Mouse (Mus musculus): ENCODE measurements around the gene Tprn. TPM values are rescaled to one million over a fixed set of nuclear protein-coding genes. Genes with fewer than 3 reads are reported as not detected.
"Not testable (repeated sequence)": the region's sequence is repeated elsewhere in the genome, so short reads cannot be mapped to it uniquely, and the experiment has no call there.

Tprn gene
- total RNA-seq, 2 experiments from 2014 or later: 7.6 to 7.9 TPM

DNA sequence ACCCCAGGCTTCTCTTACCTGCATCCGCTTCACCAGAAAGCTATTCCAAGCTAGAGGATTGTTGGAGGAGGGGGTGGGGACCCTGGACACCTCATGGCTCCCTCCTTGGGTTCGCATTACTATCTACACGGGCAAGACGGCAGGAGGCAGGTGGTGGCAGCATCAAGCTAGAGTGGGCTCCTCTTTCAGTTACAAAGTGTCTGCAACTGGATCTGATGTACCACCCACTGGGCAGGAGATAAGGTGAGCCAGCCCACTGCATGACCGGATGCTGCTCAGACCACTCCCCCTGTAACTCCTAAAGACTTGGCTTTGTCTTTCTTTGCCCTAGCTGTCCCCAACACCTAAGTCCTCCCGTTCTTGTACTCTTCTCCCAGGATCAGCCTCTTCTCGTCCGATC is 25.8 kb upstream of the Tprn start, which contains the start of gene Rnf224:
Rnf224 (minus strand) TSS at position 174 of the 400 bp plus-strand sequence.
- no peak for ATAC-seq (replicated peaks; ENCODE audit: poor library complexity)

DNA sequence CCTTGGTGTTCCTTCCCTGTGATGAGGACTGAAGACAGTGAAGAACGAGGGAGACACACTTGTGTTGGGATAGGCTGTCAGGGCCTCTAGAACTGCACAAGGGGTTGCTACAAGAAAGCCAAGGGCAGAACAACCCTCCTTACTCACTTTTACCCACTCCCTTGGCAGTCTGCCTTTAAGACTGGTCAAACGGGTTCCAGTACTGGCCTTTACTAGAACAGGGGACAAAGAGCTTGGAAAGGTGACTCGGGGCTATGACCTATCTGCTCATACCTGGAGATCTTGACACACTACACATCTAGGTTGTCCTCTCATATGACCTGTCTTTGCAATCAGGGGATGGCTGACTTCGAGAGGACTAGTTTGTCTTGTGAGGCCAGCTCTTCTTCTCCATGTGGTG is 24.9 kb upstream of the Tprn start:
- ATAC-seq (replicated peaks; ENCODE audit: poor library complexity): no peak

DNA sequence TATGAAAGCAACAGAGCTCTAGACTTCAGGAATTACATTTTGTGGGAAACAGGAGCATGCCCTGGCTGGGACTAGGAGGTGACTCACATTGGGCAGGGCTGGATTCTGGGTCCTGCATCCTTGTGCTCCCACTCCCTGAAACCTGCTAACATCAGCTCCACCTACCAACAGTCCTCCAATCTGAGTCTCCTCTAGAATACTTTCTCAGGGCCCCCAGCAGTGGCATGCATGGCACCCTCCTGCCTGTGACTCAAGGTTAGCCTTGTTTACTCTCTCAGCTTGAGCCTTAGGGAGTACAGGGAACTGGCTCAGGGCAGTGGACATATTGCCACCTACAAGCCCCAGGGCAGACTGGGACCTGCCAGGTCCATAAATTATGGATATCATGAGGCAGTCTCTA is 24.3 kb upstream of the Tprn start:
- no peak for ATAC-seq (replicated peaks; ENCODE audit: poor library complexity)

DNA sequence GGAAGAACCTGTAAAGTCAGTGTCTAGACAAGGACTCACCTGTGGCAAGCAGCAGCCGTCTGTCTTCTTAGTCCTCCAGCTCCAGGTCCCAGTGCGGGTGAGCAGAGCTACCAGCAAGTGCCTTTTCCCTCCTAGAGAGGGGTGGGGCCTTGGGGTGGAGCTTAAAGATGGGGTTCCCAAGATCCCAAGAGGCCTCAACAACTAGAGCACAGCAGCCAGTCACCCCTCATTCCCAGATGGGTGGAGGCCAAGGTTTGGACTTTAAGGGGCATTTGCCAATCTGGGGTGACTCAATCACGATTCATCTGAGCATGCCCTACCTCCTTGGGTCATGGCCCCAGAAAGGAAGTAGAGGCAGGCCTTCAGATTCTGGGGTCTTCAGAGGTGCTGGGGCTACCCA is 22.7 kb upstream of the Tprn start:
- ATAC-seq (replicated peaks; ENCODE audit: poor library complexity): no peak

DNA sequence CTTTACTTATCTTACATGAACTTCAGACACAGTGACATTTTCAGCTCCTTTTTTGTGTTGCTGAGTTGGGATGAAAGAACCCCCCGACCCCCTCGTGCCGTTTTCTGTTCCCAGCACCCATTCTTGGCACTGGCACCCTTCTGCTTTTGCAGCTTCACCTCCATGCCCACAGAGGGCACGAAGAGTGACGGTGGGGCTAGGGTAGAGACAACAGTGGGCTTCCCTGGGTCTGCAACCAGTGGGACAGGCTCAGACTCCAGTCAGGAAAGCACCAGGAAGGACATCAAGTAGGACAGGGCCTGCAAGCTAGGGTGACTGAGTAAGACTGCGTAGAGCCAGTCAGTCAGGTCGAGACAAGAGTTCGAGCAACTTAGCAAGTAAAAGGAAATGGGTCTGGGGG is 22.1 kb upstream of the Tprn start:
- no peak for ATAC-seq (replicated peaks; ENCODE audit: poor library complexity)

DNA sequence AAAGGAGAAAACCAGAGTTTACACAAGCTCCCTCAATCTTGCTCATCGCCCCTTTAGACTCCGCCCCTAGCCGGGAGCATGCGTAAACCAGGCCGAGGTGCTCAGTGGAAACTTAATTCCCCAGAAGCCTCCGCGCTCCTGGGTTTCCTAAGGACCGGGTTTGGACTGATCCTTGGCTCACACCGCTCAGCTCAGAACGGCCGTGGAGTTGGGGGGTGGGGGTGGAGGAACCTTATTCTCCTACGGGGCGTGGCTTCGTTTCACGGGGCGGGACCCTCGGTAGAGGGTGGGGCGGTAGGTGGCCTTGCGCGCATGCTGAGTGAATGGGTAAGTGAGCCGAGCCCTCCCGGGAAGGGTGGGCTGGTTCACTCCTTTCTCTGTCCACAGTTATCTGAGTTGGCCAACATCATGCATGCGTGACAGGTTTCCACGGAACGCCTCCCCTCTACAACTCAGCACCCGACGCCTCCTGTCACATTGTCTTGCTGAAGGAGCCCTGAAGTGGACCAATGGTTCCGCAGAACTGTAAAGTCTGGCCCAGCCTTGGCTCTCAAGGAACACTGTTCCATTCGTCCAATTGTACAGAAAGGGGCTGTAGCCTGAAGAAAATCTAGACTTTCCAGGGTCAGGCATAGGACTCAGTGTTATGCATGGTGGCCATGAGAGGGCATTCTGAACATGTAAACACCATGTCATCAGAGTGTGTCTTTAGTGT is 21.5 kb upstream of the Tprn start:
- ATAC-seq (replicated peaks; ENCODE audit: poor library complexity): peak; percentile 84

DNA sequence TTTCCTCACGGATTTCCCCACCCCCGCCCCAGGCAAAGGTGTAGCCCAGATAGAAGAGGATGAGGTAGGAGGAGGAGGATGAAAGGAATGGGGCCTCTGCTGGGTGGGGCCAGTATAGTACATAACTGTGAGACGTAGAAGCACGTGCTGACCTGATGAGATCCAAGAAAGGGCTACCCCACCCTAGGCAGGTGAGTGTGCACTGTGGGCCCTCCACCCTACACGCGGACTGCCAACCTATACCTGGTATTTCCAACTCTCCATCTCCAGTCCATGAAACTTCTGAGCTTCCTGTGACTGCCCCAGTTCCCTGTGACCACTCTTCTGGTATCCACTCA is 21.0 kb upstream of the Tprn start:
- no peak for ATAC-seq (replicated peaks; ENCODE audit: poor library complexity)

DNA sequence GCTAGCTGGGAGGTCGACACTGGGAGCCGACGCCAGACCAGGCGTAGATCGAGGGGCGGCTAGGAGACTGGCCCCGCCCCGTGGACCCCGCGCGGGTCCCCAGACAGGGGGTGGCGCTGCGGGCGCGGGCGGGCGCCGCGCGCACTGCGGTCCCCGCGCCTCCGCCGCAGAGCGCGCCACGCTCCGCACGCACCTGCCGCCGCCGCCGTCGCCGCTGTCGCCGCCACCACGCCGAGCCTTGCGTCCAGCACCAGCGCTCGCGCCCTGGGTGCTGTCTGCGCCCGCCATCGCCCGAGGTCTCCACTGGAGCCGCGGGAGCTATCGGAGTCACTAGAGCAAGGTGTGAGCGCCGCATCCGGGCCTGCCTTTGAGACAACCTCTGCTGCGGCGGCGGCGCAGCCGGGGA is 20.3 kb upstream of the Tprn start, which contains the start of the genes Rnf208 and Cysrt1:
Rnf208 (plus strand) TSS at position 155 of the 406 bp plus-strand sequence.
Cysrt1 (minus strand) TSS at position 352 of the 406 bp plus-strand sequence.
- ATAC-seq (replicated peaks; ENCODE audit: poor library complexity): no peak

DNA sequence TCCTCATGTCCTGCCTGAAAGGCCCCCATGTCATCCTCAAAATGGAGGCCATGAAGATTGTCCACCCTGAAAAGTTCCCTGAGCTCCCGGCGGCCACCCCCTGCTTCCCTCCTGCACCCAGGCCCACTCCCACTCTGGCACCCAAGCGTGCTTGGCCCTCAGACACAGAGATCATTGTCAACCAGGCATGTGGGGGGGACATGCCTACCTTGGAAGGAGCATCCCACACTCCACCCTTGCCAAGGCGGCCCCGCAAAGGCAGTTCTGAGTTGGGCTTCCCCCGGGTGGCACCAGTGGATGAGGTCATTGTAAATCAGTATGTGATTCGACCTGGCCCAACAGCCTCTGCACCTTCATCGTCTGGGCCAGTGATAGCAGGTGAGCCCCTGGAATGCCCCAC is 19.1 kb upstream of the Tprn start:
- ATAC-seq (replicated peaks; ENCODE audit: poor library complexity): no peak

DNA sequence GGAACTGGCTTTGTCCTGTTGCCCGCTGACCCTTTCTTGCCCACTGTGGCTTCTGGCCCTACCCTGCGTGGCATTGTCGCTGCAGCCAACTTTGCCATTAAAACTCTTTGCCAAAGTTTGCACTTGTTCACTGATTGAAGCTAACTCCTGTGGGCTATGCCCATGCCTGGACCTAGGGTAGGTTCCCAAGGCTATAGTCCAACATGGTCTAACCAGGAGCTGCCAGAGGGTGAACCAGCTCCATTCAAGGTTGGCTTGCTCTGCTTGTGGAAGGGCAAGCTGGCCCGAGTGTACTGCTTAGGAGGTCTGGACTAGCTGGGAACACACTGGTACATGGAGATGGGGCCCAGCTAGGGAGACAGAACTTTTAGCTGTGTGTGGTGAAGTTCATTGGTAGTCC is 18.3 kb upstream of the Tprn start:
- ATAC-seq (replicated peaks; ENCODE audit: poor library complexity): no peak

DNA sequence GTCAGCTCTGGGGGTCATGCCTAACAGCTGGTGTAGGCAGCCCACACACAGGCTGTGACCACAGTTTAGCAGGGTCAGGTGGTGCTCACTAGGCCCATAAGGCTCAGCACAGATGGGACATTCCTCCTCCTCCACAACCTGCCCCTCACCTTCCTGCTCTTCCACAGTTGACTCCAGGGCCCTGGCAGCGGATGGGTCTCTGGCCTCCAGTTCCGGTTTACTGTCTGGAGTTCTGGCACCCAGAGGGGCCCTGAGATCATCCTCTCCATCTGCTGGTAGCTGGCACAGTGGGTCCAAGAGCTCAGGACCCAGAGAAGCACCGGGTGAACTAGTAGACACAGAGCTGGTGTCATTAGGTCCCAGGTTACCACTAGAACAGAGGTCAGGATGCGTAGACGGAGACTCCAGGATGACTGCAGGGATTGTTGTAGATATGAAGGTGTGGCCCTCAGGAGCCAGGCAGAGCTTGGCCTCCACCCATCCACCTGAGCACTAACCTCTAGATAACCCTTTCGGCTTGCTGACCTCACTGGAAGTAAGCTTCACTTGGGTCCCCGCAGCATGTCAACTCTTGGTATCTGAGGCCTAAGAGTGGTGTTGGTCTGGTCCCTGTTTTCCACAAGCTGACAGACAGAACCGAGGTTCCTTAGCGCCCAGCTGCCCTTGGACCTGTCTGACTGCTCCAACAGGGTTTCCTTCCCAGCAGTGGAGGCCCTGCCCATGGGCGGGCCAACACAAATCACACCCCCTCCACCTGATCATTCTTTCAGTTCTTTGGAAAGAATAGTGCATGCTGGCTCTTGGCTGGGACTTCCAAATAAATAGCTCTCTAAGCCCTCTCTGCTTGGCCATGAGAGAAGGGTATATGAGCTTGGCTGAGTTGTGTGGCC is 16.0 kb upstream of the Tprn start, which contains the start of gene AL732309.1:
AL732309.1 (minus strand) TSS at position 681 of the 890 bp plus-strand sequence.
- ATAC-seq (replicated peaks; ENCODE audit: poor library complexity): no peak

DNA sequence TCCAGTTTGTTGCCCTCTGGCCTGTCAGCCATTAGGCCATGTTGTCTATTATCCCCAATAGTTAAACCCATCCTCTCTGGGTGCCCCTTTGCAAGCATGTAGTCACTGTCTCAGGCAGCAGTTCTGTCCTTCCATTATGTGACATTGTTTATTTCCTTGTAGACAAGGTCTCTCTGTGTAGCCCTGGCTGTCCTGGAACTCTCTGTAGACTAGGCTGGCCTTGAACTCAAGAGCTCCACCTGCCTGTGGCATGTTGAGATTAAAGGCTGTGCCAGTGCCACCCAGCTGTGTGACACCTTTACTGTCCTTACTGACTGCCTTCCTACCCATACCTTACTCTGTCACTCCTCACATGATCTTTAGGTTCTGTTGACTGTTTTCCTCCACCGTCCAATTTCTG is 10.1 kb upstream of the Tprn start:
- peak; percentile 35; the same call in 1 of the 2 replicates for ATAC-seq (replicated peaks; ENCODE audit: poor library complexity)

DNA sequence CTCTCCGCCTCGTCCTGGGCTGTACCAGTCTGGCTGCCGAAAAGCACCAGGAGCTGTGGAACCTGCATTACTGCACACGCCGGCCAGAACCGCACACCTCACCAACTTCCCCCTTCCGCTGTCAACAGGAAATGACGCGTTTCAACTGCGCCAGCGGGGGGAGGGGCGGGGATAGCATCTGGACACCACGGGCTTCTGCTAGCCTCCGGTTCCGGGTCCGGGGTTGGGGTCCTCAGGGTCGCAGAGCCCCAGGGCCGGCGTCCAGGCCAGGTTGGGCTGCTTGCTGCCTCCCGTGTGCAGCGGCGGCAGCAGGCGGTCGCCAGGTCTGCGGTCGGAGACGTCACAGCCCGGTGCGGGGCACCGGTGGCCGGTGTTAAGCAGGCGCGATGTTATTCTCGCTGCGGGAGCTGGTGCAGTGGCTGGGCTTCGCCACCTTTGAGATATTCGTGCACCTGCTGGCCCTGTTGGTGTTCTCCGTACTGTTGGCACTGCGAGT is 7.1 kb upstream of the Tprn start, which contains the start of gene Tmem203:
Tmem203 (plus strand) TSS at position 156 of the 496 bp plus-strand sequence.
- peak; percentile 91 for ATAC-seq (replicated peaks; ENCODE audit: poor library complexity)

DNA sequence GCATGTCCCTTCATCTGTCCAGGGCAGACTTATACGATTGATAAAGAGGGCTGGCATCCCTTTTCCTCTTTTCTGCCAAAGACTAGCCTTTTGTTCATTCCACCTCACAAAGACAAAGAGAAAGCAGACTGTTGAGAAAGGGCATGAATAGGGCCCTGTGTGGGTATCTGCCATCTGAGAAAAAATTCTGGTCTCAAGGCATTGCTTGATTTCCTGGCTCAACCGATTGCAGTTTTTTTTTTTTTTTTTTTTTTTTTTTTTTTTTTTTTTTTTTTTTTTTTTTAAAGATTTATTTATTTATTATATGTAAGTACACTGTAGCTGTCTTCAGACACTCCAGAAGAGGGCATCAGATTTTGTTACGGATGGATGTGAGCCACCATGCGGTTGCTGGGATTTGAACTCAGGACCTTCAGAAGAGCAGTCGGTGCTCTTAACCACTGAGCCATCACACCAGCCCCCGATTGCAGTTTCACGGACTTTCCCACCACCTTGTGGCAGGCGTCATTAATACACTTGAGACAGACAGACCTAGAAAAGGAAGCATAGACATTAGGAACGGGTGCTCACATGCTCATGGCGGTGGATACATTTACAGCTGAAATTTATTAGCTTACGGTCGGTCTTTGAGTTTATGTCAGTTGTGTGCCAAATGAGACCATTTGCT is 5.8 kb upstream of the Tprn start:
- peak; percentile 76 for ATAC-seq (replicated peaks; ENCODE audit: poor library complexity)

DNA sequence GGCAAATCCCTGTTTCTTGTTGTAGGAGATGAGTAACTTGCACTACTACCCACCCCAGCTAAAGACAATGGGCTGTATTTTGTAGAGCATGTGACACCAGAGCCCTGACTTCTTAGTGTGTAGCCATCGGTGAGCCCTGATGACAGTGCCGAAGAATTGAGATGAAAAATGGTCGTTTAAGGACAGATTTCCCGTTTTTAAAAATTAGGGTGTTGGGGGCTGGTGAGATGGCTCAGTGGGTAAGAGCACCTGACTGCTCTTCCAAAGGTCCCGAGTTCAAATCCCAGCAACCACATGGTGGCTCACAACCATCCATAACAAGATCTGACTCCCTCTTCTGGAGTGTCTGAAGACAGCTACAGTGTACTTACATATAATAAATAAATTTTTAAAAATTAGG is 5.2 kb upstream of the Tprn start:
- ATAC-seq (replicated peaks; ENCODE audit: poor library complexity): not testable (repeated sequence)

DNA sequence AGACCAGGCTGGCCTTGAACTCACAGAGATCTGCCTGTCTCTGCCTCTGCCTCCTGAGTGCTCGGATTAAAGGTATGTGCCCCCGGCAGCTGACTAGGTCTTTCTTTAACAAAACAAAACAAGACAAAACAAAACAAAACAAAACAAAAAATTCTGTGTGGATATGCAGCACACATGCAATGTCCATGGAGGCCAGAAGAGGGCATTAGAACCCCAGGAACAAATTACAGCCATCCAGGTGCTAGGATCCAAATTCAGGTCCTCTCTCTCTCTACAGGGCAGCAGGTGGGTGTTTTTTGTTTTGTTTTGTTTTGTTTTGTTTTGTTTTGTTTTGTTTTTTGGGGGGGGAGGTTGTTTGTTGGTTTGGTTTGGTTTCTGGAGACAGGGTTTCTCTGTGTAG is 3.5 kb upstream of the Tprn start:
- ATAC-seq (replicated peaks; ENCODE audit: poor library complexity): no peak

DNA sequence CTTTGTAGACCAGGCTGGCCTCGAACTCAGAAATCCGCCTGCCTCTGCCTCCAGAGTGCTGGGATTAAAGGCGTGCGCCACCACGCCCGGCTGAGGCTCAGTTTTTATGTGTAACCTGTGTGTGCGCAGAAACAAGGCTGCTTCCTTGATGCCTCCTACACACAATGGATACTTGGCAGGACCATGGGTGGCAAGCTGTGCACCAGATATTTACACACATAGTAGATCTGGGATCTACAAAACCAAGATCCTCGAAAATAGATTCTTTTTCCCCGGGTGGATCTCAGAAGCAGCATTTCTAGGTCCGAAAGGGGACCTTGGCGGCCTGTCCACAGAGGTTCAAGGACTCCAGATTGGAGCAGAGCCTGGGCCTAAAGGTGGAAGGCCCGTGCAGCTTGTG is 548 bp upstream of the Tprn start:
- ATAC-seq (replicated peaks; ENCODE audit: poor library complexity): no peak

DNA sequence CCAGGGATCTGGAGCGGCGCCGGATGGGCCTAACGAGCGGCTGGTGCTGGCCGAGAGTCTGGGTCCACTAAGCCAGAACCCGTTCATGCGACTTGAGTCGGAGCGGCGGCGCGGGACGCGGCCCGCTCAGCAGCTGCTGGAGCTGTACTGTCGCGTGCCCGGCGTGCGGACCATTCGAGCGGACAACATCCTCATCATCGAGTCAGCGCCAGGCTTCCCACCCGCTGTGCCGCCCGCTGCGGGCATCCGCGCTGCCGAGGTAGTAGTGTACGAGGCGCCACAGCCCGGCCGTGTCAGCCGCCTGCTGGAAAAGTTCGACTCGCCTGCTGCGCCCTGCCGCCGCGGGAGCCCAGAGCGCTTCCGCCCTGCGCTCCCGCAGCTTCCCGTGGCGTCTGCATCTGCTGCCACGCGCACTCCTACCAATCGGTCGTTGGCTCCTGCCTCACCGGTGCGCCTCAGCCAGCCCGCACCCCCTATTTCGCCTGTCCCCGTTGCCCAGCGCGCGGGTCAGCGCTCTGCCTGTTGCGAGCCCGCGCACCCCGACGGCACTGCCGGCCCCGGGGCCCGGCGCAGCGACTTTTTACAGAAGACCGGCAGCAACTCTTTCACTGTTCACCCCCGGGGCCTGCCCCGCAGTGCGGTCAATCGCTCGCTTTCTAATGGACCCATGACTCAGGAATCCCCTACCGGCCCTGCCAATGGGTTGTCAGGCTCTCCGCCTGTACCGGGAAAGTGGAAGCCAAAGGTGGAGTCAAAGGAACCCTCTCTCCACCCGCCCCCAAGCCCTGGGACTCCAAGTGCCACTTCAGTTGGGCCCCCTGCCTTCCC is 591 bp downstream of the Tprn start:
- ATAC-seq (replicated peaks; ENCODE audit: poor library complexity): peak; percentile 15

DNA sequence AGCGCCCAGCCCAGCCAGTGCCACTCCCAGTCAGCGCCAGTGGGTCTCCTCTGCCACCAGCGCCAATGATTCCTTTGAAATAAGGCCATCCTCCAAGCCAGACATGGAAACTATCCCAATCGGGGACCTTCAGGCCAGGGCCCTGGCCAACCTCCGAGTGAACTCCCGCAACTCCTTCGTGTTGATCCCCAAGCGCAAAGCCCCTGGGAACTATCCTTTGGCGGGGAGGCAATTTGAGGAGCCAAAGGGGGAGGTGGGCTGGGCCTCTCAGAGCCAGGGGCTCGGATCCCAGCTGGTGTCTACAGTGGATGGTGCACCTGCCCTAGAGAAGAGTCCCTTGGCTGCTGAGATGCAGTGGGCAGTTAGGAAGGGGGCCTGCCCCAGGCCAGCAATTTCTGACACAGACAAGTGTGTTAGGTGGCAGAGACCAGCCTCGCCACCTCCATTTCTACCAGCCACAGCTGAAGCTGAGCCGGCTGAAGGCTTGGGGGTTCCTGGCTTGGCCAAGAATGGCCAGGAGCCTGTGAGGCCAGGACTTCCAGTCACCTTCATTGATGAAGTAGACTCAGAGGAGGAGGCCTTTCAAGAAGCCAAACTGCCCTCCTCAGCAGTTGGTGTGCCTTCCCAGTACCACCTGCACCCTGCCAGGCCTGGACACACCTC is 1.3 kb downstream of the Tprn start:
- ATAC-seq (replicated peaks; ENCODE audit: poor library complexity): no peak

DNA sequence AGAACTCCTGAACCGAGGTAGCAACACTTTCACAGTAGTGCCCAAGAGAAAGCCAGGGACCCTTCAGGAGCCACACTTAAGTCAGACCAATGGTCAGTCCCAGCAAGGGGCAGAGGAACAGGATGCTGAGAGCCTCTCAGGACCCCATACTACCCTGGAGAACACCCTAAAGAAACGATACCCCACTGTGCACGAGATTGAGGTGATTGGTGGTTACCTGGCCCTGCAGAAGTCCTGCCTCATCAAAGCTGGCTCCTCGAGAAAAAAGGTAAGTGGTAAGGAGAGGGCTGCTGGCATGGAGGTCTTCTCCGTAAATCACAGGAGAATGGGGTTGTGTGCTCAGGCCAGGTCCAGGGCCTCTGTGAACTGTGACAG is 1.9 kb downstream of the Tprn start:
- no peak for ATAC-seq (replicated peaks; ENCODE audit: poor library complexity)
